Mouse (Mus musculus) spleen, adult 12 weeks (tissue): ENCODE measurements around the gene Adamtsl1.

Experiments used
- DNase-seq: peaks from one replicate; pipeline ENCODE4 v3.0.0; 2022; ENCODE audit warnings: low spot score

The Adamtsl1 gene

DNA sequence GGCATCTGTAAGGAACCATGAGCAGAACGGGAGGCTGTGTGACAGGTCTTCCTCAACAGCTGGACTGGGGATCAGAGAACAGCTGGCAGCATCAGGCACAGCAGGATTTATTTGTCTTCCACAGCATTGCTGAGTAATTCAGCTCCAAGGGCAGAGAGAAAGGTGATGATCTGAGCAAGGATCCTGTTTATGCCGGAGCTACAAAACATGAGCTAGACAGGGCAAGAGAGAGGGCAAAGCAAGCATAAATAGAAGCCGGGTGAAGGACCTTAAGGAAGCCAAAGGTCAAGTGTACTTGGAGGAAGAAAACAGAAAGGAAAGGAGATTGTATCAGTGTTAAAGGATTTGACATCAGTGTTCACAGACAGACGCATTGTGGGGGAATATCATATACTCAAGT is 158.3 kb downstream of the Adamtsl1 start:
- DNase-seq = no peak

DNA sequence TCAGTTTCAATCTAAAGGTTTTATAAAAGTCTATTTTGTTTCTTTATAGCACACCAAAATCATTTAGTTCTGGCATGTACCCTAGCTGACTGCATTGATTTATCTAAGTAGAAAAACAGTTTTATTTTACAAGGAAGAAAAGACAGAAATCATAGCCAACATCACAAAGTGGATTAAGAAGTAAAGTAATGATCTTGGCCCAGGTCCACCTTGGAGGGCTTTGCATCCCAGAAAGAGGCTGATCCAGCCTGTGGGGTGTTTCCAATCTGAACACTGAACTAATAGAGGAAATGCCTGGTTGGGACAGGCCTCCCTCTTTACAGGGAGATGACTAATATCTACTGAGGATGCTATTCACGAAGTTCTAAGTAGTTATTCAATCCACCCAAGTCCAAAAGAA is 163.6 kb downstream of the Adamtsl1 start:
- no peak for DNase-seq

- no peak for DNase-seq
These were observed 172.2 kb downstream of the Adamtsl1 start for GRCm38 (mm10) chr4:85686160-85686559.

DNA sequence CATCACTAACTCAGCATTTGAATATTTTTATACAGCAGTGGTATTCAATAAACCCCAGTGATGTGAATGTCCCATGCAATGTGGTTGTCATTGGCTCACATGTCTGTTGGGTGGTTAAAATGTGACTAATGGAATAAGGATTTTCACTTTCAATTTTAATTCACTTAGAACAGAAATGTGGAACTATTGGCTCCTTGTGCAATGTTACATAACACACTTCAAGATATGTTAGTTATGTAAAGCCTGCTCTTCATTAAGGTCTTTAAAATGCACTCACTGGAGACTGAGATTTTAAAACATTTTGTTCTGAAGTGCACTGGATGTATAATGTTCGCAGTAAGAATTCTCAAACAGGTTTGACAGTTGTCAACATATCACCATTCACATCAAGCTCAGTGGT is 181.3 kb downstream of the Adamtsl1 start:
- no peak for DNase-seq

DNA sequence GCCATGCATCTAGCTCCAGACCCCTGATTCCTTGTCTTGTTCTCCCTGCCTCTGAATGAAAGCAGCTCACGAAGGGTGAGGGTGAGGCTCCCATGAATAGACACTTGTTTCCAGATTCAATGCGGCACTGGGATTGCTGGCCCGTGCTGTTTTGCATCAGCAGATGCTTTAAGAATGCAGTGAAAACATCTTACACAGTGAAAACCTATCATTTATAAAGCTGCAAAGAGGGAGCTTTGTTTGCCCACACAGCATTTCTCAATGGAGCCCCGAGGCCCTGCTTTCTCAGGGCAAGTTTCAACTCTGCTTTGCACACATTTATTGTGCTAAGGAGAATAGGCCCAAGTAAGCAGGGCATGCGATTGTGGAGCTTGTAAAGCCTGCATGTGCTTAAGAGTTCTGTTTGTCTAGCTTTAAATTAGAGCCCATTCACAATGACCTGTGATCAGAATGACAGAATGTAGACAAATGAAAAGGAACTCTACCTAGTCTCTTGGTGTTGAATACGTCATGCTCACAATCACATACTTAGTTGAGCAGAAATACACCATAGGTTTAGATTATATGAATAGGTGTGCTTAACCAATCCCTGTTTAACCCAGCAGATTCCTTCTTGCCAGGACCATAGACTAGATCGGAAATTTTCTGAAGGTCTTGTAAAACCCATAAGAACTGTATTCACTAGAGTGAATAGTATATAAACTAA is 193.5 kb downstream of the Adamtsl1 start:
- no peak for DNase-seq

DNA sequence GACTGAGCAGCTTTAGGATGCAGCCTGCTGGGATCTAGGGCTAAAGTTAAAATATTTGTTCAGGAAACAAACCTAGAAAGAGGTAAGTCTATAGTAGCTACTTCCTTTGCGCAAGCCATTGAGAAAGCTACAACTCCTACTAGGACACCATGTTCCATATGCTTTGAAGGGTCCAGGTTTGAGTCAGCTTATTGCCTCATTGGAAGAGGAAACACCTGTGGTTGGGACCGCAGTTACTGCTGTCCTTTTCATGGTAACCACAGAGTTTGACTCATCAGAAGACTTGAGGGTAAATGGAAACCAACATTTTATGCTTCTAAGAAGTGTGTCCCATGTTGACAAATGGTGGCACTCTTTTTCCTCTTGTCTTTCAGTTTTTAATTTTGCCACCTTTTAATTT is 195.7 kb downstream of the Adamtsl1 start:
- DNase-seq = no peak

GRCm38 (mm10) chr4:85724999-85725398 is 211.0 kb downstream of the Adamtsl1 start:
- no peak for DNase-seq

GRCm38 (mm10) chr4:85727731-85728130 is 213.8 kb downstream of the Adamtsl1 start:
- no peak for DNase-seq

GRCm38 (mm10) chr4:85728416-85728815 is 214.4 kb downstream of the Adamtsl1 start:
- DNase-seq = no peak

DNA sequence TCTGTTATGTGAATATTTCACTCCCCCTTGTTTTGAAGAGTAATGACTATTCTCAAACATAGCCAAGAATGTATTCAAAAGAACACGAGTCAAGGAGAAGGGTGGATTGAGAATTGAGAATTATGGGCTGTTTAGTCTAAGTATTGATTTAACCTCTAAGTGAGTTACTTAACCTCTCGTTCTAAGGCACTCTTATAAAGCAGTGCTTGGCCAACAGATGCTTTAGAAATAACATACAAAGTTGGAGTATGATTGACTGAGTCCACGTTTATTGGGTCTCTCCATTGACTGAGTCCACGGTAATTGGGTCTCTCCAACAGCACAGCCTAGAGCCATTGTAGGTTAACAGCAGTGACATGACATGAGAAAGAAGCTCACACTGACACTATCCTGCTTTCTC is 226.5 kb downstream of the Adamtsl1 start:
- DNase-seq = no peak

GRCm38 (mm10) chr4:85741825-85742391 is 227.9 kb downstream of the Adamtsl1 start:
- DNase-seq = no peak

DNA sequence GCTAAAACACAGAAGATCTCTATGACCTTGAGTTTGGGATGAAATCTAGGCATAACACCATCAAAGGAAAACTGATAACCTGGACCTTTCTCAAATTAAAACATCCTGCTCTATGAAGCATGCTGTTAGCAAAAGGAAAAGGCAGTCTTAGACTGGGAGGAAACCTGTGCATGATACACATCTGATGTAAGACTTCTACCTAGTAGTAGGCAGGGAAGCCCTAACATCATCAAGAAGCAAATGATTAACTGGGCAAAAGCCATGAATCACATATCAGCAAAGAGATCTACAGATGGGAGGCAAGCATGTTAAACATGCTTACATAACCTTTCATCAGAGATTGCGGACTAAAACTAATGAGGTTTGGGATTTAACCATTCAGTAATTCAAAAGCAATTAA is 229.5 kb downstream of the Adamtsl1 start:
- no peak for DNase-seq

- no peak for DNase-seq
These were observed 248.7 kb downstream of the Adamtsl1 start for GRCm38 (mm10) chr4:85762684-85763083.

DNA sequence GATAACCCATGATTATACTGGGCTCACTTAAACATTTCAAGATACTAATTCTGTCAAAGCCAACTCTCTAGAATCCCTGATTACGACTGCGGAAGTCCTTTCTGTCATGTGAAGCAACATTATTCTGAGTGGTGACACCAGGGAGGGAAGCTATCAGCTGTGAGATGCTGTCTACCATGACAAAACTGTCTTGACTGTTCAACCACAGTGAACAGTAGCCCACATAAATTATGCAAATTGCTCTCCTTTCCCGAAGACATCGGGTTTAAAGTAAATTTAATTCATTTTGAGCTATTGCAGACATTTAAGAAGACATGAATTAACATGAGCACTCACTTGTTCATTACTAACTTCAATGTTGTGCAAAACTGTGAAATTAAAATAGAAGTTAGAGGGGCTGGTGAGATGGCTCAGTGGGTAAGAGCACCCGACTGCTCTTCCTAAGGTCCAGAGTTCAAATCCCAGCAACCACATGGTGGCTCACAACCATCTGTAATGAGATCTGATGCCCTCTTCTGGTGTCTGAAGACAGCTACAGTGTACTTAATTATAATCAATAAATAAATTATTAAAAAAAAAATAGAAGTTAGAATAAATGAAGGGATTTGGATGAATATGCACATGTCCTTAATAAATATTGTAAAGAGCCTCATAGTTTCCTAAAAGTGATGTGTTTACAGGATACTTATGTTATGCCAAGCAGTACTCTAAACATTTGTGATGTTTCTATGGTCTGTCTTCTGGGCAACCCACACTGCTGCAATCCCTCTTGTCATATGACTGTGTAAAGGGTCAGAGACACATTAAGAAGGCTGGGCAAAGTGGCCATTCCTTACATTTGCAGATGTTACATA is 249.4 kb downstream of the Adamtsl1 start:
- DNase-seq = no peak

- no peak for DNase-seq
These were observed 250.1 kb downstream of the Adamtsl1 start for GRCm38 (mm10) chr4:85764015-85764450.

GRCm38 (mm10) chr4:85764476-85764875 is 250.5 kb downstream of the Adamtsl1 start:
- DNase-seq = no peak

GRCm38 (mm10) chr4:85767666-85768065 is 253.7 kb downstream of the Adamtsl1 start:
- no peak for DNase-seq

DNA sequence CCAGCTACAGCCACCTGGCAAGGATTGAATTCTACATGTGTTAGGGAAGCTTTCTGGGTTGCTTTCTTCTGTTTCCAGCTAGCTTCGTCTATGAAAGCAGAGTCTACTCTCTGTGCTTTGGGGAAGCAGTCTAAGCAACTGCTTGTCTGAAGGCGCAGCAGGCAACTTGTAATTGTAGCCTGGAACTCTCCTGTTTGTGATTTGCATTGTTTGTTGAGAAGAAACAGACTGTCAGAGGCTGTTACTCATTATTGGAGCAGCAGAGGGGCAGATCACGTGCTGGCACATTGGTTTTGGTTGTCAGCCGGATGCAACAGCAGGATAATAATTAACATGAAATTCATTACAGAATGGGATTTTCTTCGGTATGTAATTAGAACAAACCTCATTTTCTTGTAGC is 254.1 kb downstream of the Adamtsl1 start:
- no peak for DNase-seq

DNA sequence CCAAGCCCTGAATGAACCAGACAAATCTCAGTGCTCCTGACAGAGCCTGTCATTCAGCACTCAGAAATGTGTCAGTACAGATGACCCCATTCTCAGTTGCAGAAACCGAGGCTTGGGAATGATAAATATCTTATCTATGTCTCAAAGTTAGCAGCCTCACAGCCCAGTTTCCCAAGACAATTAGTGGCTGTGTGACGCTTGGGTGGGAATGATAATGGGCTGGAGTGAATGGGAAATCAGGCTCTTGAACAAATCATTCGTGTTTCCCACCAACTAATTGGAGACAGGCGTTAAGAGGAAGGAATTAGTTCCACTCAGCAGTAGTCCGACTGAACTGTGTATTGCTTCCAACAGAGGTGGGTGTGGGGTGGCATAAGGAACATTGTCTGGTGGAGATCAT is 268.5 kb downstream of the Adamtsl1 start:
- DNase-seq = no peak

- DNase-seq = no peak
These were observed 269.9 kb downstream of the Adamtsl1 start for GRCm38 (mm10) chr4:85783768-85784379.

GRCm38 (mm10) chr4:85784428-85784827 is 270.5 kb downstream of the Adamtsl1 start:
- no peak for DNase-seq

- DNase-seq = no peak
These were observed 276.3 kb downstream of the Adamtsl1 start for GRCm38 (mm10) chr4:85790226-85790625.

- peak; percentile 1 for DNase-seq
These were observed 287.8 kb downstream of the Adamtsl1 start for GRCm38 (mm10) chr4:85801805-85802204.
